Mouse (Mus musculus) forebrain, postnatal 0 days (tissue): ENCODE measurements at regions not wholly inside any gene's neighbourhood (a gene's known extent, or its start where the extent isn't known, plus 50 kb on each side); places are given as distances from the start of the nearest gene placed in this dataset.

ENCODE experiments used
- ATAC-seq: fragments of 200-750 bp; cut with Nextera tagmentation; 2 replicates; pipeline ENCODE4 v1.8.0; 2017; ENCODE audit warnings: mild to moderate bottlenecking, moderate library complexity
- DNase-seq: peaks from one replicate; pipeline ENCODE4 v3.0.0-alpha.2; 2015
- H3K27ac ChIP-seq: fragments of 300-500 bp; sonication (generic); 2 replicates; pipeline ENCODE4 v1.5.1; 2014; ENCODE audit warnings: low read depth, mild to moderate bottlenecking, antibody characterized with exemption, low read length, moderate library complexity, mixed read lengths
- H3K27me3 ChIP-seq: fragments of 300-500 bp; sonication (generic); 2 replicates; pipeline ENCODE4 v1.6.1; 2014; ENCODE audit warnings: mild to moderate bottlenecking, low read length, mixed read lengths; ENCODE audit not compliant: insufficient read depth
- H3K36me3 ChIP-seq: fragments of 300-500 bp; sonication (generic); 2 replicates; pipeline ENCODE4 v1.6.1; 2014; ENCODE audit warnings: mild to moderate bottlenecking, moderate library complexity; ENCODE audit not compliant: insufficient read depth
- H3K4me1 ChIP-seq: fragments of 300-500 bp; sonication (generic); 2 replicates; pipeline ENCODE4 v1.6.1; 2014; ENCODE audit warnings: antibody characterized with exemption; ENCODE audit not compliant: insufficient read depth
- H3K4me2 ChIP-seq: fragments of 300-500 bp; sonication (generic); 2 replicates; pipeline ENCODE4 v1.6.1; 2014; ENCODE audit warnings: low read depth, mild to moderate bottlenecking, moderate library complexity
- H3K4me3 ChIP-seq: fragments of 300-500 bp; sonication (generic); 2 replicates; pipeline ENCODE4 v1.5.1; 2014; ENCODE audit warnings: low read depth, low read length, mixed read lengths
- H3K9ac ChIP-seq: fragments of 300-500 bp; sonication (generic); 2 replicates; pipeline ENCODE4 v1.6.1; 2014; ENCODE audit warnings: mild to moderate bottlenecking
- H3K9me3 ChIP-seq: fragments of 300-500 bp; sonication (generic); 2 replicates; pipeline ENCODE4 v1.6.1; 2016; ENCODE audit warnings: low read length
- CTCF ChIP-seq: sonication (generic); IDR thresholded peaks from 2 replicates; pipeline ENCODE4 v1.5.1; 2016; ENCODE audit warnings: antibody characterized with exemption, control low read depth, low read depth
- WGBS: fragments of 180-500 bp; shearing (Covaris S2); extraction: QIAGEN DNeasy Blood & Tissue Kit; methylation state at CpG from one replicate; pipeline ENCODE4 v1.1.7; 2014; 5-methylcytosine and 5-hydroxymethylcytosine counted together

DNA sequence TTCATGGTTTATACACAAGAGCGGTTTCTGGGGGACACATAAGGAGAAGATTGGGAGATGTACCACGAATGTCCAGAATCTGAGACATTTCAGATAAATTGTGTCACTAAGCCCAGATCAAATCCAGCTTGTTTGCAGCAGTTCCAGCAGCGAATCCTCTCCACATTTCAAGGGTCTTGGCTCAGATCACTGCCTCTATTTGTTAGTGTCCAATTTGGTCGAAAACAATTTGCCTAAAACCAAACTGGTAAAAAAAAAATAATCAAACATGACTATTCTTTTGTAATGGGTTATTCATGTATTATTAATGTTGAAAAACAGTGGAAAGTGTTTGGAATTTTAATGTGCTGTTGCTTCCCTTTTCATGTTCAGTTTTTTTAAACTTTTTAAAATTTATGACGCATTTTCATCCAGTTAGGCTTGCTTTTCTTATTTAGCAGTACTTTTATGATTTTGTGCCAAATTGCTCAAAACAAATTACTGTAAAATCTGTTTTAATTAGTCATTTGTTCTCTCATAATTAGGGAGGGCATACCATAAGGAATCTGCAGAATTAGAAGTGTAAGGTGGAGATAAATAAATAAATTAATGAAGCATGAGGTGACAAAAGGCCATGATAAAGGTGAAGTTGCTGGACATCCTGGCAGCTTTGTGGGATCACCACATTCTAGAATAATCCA, 396.8 kb upstream of the Ptbp2 start:
- Histone ChIP-seq H3K4me2 (no peak overlapping the region), H3K4me3 (no peak overlapping the region), H3K27me3 (no peaks in the 10 kb centered on the region), H3K9me3 (no peaks in the 10 kb centered on the region), H3K9ac (no peak overlapping the region), H3K4me1 (no peaks in the 10 kb centered on the region), H3K36me3 (no peaks in the 10 kb centered on the region), H3K27ac (no peak overlapping the region)
- no peak for TF ChIP-seq CTCF
- 47% methylated on average over 5 of the region's 5 CpGs for WGBS
- ATAC-seq (no peak), DNase-seq (no peak)

GRCm38 (mm10) chr3:120175632-120176031, 391.4 kb upstream of the Ptbp2 start:
- H3K36me3 ChIP-seq, result no peaks in the 10 kb centered on the region
- DNase-seq (no peak), ATAC-seq (no peak)
- WGBS, result 33% methylated on average over 2 of the region's 2 CpGs
- H3K4me3 ChIP-seq, result no peak overlapping the region
- no peak overlapping the region for H3K9ac ChIP-seq
- TF ChIP-seq CTCF, result no peak
- no peak overlapping the region for H3K4me2 ChIP-seq
- H3K27me3 ChIP-seq, result no peaks in the 10 kb centered on the region
- H3K4me1 ChIP-seq, result no peaks in the 10 kb centered on the region
- H3K9me3 ChIP-seq, result no peaks in the 10 kb centered on the region
- H3K27ac ChIP-seq, result no peak overlapping the region
